Mouse (Mus musculus): ENCODE results near the gene Ugt1a7c. TPM values are rescaled to one million over a fixed set of nuclear protein-coding genes. Genes with fewer than 3 reads are reported as not detected.
"Not testable (repeated sequence)": the region's sequence is repeated elsewhere in the genome, so short reads cannot be mapped to it uniquely, and the experiment has no call there.

The Ugt1a7c gene
- polyA plus RNA-seq, 1 experiment from 2014 or later = 2.7 TPM

GRCm38 (mm10) chr1:88224029-88224776 lies 129.3 kb downstream of the Ugt1a7c start:
- Histone ChIP-seq H3K36me3 (ENCODE audit: insufficient read depth, low read length) (no peaks in the 10 kb centered on the region), H3K4me3 (ENCODE audit: low read depth, low read length) (no peak overlapping the region), H3K9me3 (ENCODE audit: low read length) (peaks cover 28% of the 10 kb centered on the region), H3K27me3 (replicated peaks; ENCODE audit: insufficient read depth, low read length) (no peaks in the 10 kb centered on the region), H3K4me2 (replicated peaks; ENCODE audit: low read depth, low read length) (no peak overlapping the region), H3K9ac (replicated peaks; ENCODE audit: low read depth) (no peak overlapping the region), H3K4me1 (ENCODE audit: insufficient read depth, low read depth, low read length) (no peaks in the 10 kb centered on the region), H3K27ac (ENCODE audit: low read length) (no peak overlapping the region)
- ATAC-seq (no peak), DNase-seq (ENCODE audit: low spot score) (no peak)
- TF ChIP-seq EP300 (IDR thresholded peaks at IDR 0.05) (no peak), CTCF (IDR thresholded peaks at IDR 0.05) (no peak)
- WGBS = 58% methylated on average over 2 of the region's 2 CpGs

GRCm38 (mm10) chr1:88225301-88225700 lies 130.4 kb downstream of the Ugt1a7c start:
- H3K27me3 ChIP-seq (replicated peaks; ENCODE audit: insufficient read depth, low read length); H3K4me3 ChIP-seq (ENCODE audit: low read depth, low read length); DNase-seq (ENCODE audit: low spot score): not testable (repeated sequence)

GRCm38 (mm10) chr1:88225741-88226140 lies 130.9 kb downstream of the Ugt1a7c start:
- DNase-seq (ENCODE audit: low spot score) = no peak

More at GRCm38 (mm10) chr1:88225301-88225700, 130.4 kb downstream of the Ugt1a7c start:
- H3K4me1 ChIP-seq (ENCODE audit: insufficient read depth, low read depth, low read length); H3K4me2 ChIP-seq (replicated peaks; ENCODE audit: low read depth, low read length); H3K9ac ChIP-seq (replicated peaks; ENCODE audit: low read depth); H3K27ac ChIP-seq (ENCODE audit: low read length); H3K36me3 ChIP-seq (ENCODE audit: insufficient read depth, low read length); ATAC-seq: not testable (repeated sequence)
- peaks cover 36% of the 10 kb centered on the region for H3K9me3 ChIP-seq (ENCODE audit: low read length)
- WGBS = 28% methylated on average over 2 of the region's 2 CpGs

GRCm38 (mm10) chr1:88226670-88227379 lies 132.0 kb downstream of the Ugt1a7c start, which contains the start of gene Mroh2a:
Mroh2a (plus strand) TSS chr1:88226986.
- TF ChIP-seq CTCF (IDR thresholded peaks at IDR 0.05) (no peak), EP300 (IDR thresholded peaks at IDR 0.05) (no peak)
- Histone ChIP-seq H3K4me3 (ENCODE audit: low read depth, low read length) (no peak within 1 kb of the TSS), H3K27me3 (replicated peaks; ENCODE audit: insufficient read depth, low read length) (no peaks in the 10 kb centered on the region), H3K9me3 (ENCODE audit: low read length) (peaks cover 50% of the 10 kb centered on the region), H3K27ac (ENCODE audit: low read length) (no peak within 1 kb of the TSS), H3K4me2 (replicated peaks; ENCODE audit: low read depth, low read length) (no peak within 1 kb of the TSS), H3K9ac (replicated peaks; ENCODE audit: low read depth) (no peak within 1 kb of the TSS), H3K4me1 (ENCODE audit: insufficient read depth, low read depth, low read length) (no peaks in the 10 kb centered on the region), H3K36me3 (ENCODE audit: insufficient read depth, low read length) (no peaks in the 10 kb centered on the region)
- DNase-seq (ENCODE audit: low spot score) = no peak
- WGBS = 43% methylated on average over 5 of the region's 5 CpGs
- no peak for ATAC-seq

More at GRCm38 (mm10) chr1:88225741-88226140, 130.9 kb downstream of the Ugt1a7c start:
- no peak for TF ChIP-seq CTCF (IDR thresholded peaks at IDR 0.05)
- TF ChIP-seq EP300 (IDR thresholded peaks at IDR 0.05) = no peak
- Histone ChIP-seq H3K4me1 (ENCODE audit: insufficient read depth, low read depth, low read length) (no peaks in the 10 kb centered on the region), H3K4me3 (ENCODE audit: low read depth, low read length) (no peak overlapping the region), H3K9me3 (ENCODE audit: low read length) (peaks cover 41% of the 10 kb centered on the region), H3K27ac (ENCODE audit: low read length) (no peak overlapping the region), H3K27me3 (replicated peaks; ENCODE audit: insufficient read depth, low read length) (no peaks in the 10 kb centered on the region), H3K4me2 (replicated peaks; ENCODE audit: low read depth, low read length) (no peak overlapping the region), H3K9ac (replicated peaks; ENCODE audit: low read depth) (no peak overlapping the region), H3K36me3 (ENCODE audit: insufficient read depth, low read length) (no peaks in the 10 kb centered on the region)
- ATAC-seq = no peak

- 47% methylated on average over 2 of the region's 2 CpGs for WGBS
Measured at GRCm38 (mm10) chr1:88227482-88227881, 132.6 kb downstream of the Ugt1a7c start.

GRCm38 (mm10) chr1:88228121-88228520 lies 133.3 kb downstream of the Ugt1a7c start:
- Histone ChIP-seq H3K27me3 (replicated peaks; ENCODE audit: insufficient read depth, low read length) (no peaks in the 10 kb centered on the region), H3K9me3 (ENCODE audit: low read length) (peaks cover 60% of the 10 kb centered on the region), H3K27ac (ENCODE audit: low read length) (no peak overlapping the region), H3K9ac (replicated peaks; ENCODE audit: low read depth) (no peak overlapping the region), H3K4me2 (replicated peaks; ENCODE audit: low read depth, low read length) (no peak overlapping the region), H3K36me3 (ENCODE audit: insufficient read depth, low read length) (no peaks in the 10 kb centered on the region), H3K4me1 (ENCODE audit: insufficient read depth, low read depth, low read length) (no peaks in the 10 kb centered on the region), H3K4me3 (ENCODE audit: low read depth, low read length) (no peak overlapping the region)
- no peak for ATAC-seq
- no peak for DNase-seq (ENCODE audit: low spot score)
- WGBS = 70% methylated on average over 7 of the region's 7 CpGs
- TF ChIP-seq CTCF (IDR thresholded peaks at IDR 0.05) (no peak), EP300 (IDR thresholded peaks at IDR 0.05) (no peak)

More at GRCm38 (mm10) chr1:88227482-88227881, 132.6 kb downstream of the Ugt1a7c start:
- no peak overlapping the region for H3K4me2 ChIP-seq (replicated peaks; ENCODE audit: low read depth, low read length)
- ATAC-seq = no peak
- H3K36me3 ChIP-seq (ENCODE audit: insufficient read depth, low read length) = no peaks in the 10 kb centered on the region
- H3K27ac ChIP-seq (ENCODE audit: low read length) = no peak overlapping the region
- H3K4me3 ChIP-seq (ENCODE audit: low read depth, low read length) = no peak overlapping the region
- no peaks in the 10 kb centered on the region for H3K4me1 ChIP-seq (ENCODE audit: insufficient read depth, low read depth, low read length)
- peaks cover 55% of the 10 kb centered on the region for H3K9me3 ChIP-seq (ENCODE audit: low read length)
- DNase-seq (ENCODE audit: low spot score) = no peak
- H3K27me3 ChIP-seq (replicated peaks; ENCODE audit: insufficient read depth, low read length) = no peaks in the 10 kb centered on the region
- no peak overlapping the region for H3K9ac ChIP-seq (replicated peaks; ENCODE audit: low read depth)
- no peak for TF ChIP-seq CTCF (IDR thresholded peaks at IDR 0.05)
- no peak for TF ChIP-seq EP300 (IDR thresholded peaks at IDR 0.05)

Data from lung, postnatal 0 days (tissue).